Mouse (Mus musculus): ENCODE data around the gene Traf3ip1.

DNA sequence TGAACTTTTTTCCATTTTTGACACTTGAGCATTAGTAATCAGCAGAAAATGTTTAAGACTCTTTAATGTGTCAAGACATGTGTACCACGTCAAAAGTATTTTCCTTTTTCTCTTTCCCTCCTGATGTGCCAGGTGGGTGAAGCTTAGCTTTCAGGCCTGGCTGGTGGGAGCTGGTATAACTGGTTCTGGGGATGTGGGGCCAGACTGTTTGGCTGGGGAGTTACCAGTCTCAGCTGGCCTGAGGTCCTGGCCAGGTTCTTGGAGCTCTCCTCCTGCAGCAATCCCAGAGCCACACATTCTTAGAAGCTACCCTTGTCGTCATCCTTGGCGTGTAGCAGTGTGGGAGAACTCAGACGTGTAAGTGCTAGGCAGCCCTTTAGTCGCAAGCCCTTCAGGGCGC is 21.2 kb downstream of the Traf3ip1 start:
- TF ChIP-seq GATA1 (IDR thresholded peaks at IDR 0.05; ENCODE audit: borderline replicate concordance, low read length) (no peak), FLI1 (IDR thresholded peaks at IDR 0.05; ENCODE audit: low read length) (no peak)
